Mouse (Mus musculus) liver, embryonic 14.5 days (tissue): Measurements from ENCODE around the gene Apol9a. TPM values are rescaled to one million over a fixed set of nuclear protein-coding genes. Genes with fewer than 3 reads are reported as not detected.
"Not testable (repeated sequence)": the region's sequence is repeated elsewhere in the genome, so short reads cannot be mapped to it uniquely, and the experiment has no call there.

Source experiments
- ATAC-seq: fragments of 200-750 bp; cut with Nextera tagmentation; 2 replicates; pipeline ENCODE4 v1.8.0; 2017; ENCODE audit warnings: moderate number of reproducible peaks, mild to moderate bottlenecking, moderate library complexity; ENCODE audit not compliant: insufficient read depth
- DNase-seq, 3 experiments: peaks; one replicate each; pipeline ENCODE4 v3.0.0-alpha.2; 2012 to 2013; ENCODE audit warnings: low read depth in 3 of 3, low spot score in 3 of 3
- H3K27ac ChIP-seq: fragments of 300-500 bp; sonication (generic); 2 replicates; pipeline ENCODE4 v1.5.1; 2014; ENCODE audit warnings: moderate library complexity, mild to moderate bottlenecking, control low read depth, inconsistent platforms
- H3K27me3 ChIP-seq: fragments of 300-500 bp; sonication (generic); 2 replicates; pipeline ENCODE4 v1.6.1; 2014; ENCODE audit warnings: mild to moderate bottlenecking, low read length, moderate library complexity; ENCODE audit not compliant: control insufficient read depth, insufficient read depth
- H3K36me3 ChIP-seq: fragments of 300-500 bp; sonication (generic); replicated peaks from 2 replicates; pipeline ENCODE4 v1.6.1; 2014; ENCODE audit warnings: low read depth; ENCODE audit not compliant: control insufficient read depth, insufficient read depth
- H3K4me1 ChIP-seq, 2 experiments: fragments of 200-500 bp in 1 of 2; fragments of 300-500 bp in 1 of 2; sonication (generic) in 1 of 2; replicated peaks; 2 replicates each; pipeline ENCODE4 v1.6.1; 2012 to 2014; ENCODE audit warnings: antibody characterized with exemption in 1 of 2, inconsistent platforms in 1 of 2, low read length in 1 of 2; ENCODE audit not compliant: control insufficient read depth in 2 of 2, insufficient read depth in 2 of 2
- H3K4me2 ChIP-seq: fragments of 300-500 bp; sonication (generic); 2 replicates; pipeline ENCODE4 v1.6.1; 2014; ENCODE audit warnings: low read depth, mild to moderate bottlenecking, control low read depth, moderate library complexity
- H3K4me3 ChIP-seq, 2 experiments: fragments of 200-500 bp in 1 of 2; fragments of 300-500 bp in 1 of 2; sonication (generic) in 1 of 2; 2 replicates each; pipeline ENCODE4 v1.5.1; 2012 to 2014; ENCODE audit warnings: low read depth in 2 of 2, low read length in 2 of 2, mild to moderate bottlenecking in 2 of 2, control low read depth in 1 of 2, inconsistent platforms in 1 of 2, moderate library complexity in 1 of 2; ENCODE audit not compliant: insufficient read depth in 1 of 2
- H3K9ac ChIP-seq: fragments of 300-500 bp; sonication (generic); replicated peaks from 2 replicates; pipeline ENCODE4 v1.6.1; 2014; ENCODE audit warnings: mild to moderate bottlenecking, control low read depth, moderate library complexity
- H3K9me3 ChIP-seq: fragments of 300-500 bp; sonication (generic); 2 replicates; pipeline ENCODE4 v1.6.1; 2016; ENCODE audit warnings: low read length, mixed read lengths; ENCODE audit not compliant: control insufficient read depth
- CTCF ChIP-seq: IDR thresholded peaks from 2 replicates; pipeline ENCODE4 v1.5.1; 2016; ENCODE audit warnings: antibody characterized with exemption, low read depth, control low read depth
- WGBS: fragments of 180-500 bp; shearing (Covaris S2); extraction: QIAGEN DNeasy Blood & Tissue Kit; methylation state at CpG from one replicate; pipeline ENCODE4 v1.1.7; 2014; ENCODE audit not compliant: insufficient replicate concordance; 5-methylcytosine and 5-hydroxymethylcytosine counted together
- polyA plus RNA-seq, 2 experiments: library from polyadenylated mRNA; depleted of rRNA in 1 of 2; stranded (reverse) in 1 of 2; unstranded in 1 of 2; fragments of >200 nt; fragmentation: Nextera tagmentation in 1 of 2; extraction: Ambion mirVana in 1 of 2; gene quantifications; 2 replicates each; pipeline versions ENCODE4 v1.2.1 to v1.2.3; 2012 to 2014

Gene Apol9a
- polyA plus RNA-seq (2012; rRNA removed) (not detected in 2 replicates), polyA plus RNA-seq (2014; fragmentation: Nextera tagmentation; extraction: Ambion mirVana) (not detected in 2 replicates)

DNA sequence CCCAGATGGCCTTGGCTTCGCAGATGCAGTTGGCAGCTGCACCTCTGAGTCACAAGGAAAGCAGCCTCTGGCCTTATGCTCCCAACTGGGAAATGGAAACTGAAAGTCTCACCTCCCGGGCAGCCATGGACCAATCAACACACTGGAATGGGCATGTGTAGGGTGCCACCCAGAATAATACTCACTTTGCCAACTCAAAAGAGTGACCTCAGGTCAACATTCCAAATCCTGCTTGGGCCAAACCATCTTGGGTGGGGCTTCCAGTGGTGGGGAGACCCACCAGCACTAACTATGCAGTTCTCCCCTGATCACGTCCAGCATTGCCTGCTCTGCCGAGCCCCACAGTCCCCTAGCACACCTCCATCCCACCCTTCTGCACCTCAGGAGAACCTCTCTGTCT, at the start of gene Apol9a:
Gene Apol9a (minus strand): TSS at position 101 of the 400 bp plus-strand sequence.
- H3K9ac ChIP-seq, DNase-seq, H3K4me3 ChIP-seq, H3K4me1 ChIP-seq, H3K9me3 ChIP-seq, H3K4me2 ChIP-seq, H3K27ac ChIP-seq, ATAC-seq, H3K36me3 ChIP-seq, H3K27me3 ChIP-seq: not testable (repeated sequence)
- 63% methylated on average over 1 of the region's 4 CpGs for WGBS

- not testable (repeated sequence) for H3K36me3 ChIP-seq, H3K9me3 ChIP-seq, H3K4me1 ChIP-seq, H3K27me3 ChIP-seq, ATAC-seq, DNase-seq, H3K4me2 ChIP-seq, H3K9ac ChIP-seq, H3K27ac ChIP-seq, H3K4me3 ChIP-seq
- 37% methylated on average over 10 of the region's 10 CpGs for WGBS
- TF ChIP-seq CTCF, result peak; percentile 48
Observed at GRCm38 (mm10) chr15:77449927-77450326, 39.0 kb upstream of the Apol9a start.

DNA sequence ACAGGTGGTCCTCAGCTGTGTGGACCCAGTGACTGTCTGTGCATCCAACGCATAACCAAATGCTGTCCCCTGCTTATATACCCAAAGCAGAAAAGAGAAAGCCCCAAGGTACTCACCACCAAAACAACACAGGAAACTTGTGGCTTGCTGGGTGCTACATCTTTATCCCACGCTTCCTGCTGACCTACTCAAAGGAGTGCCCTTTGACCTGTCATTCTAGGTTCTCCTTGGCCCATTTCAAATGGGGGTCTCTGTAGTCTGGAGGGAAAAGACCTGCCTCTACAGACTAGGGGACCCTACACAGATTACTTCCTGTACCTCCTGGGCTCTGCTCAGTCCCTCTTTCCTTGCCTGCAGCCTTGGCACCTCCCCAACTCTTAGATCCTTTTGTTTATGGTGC, 36.5 kb upstream of the Apol9a start, which contains the start of gene Apol7b:
Gene Apol7b (minus strand): TSS at position 101 of the 400 bp plus-strand sequence.
- not testable (repeated sequence) for DNase-seq, H3K36me3 ChIP-seq, ATAC-seq, H3K9ac ChIP-seq, H3K27ac ChIP-seq, H3K4me2 ChIP-seq, H3K27me3 ChIP-seq, H3K4me3 ChIP-seq, H3K9me3 ChIP-seq, H3K4me1 ChIP-seq
- 53% methylated on average over 2 of the region's 2 CpGs for WGBS

GRCm38 (mm10) chr15:77445668-77446067, 34.7 kb upstream of the Apol9a start:
- ATAC-seq, H3K9me3 ChIP-seq, H3K4me2 ChIP-seq, H3K4me1 ChIP-seq, H3K27ac ChIP-seq, H3K9ac ChIP-seq, H3K27me3 ChIP-seq, DNase-seq, H3K36me3 ChIP-seq, H3K4me3 ChIP-seq: not testable (repeated sequence)
- WGBS, result 83% methylated on average over 1 of the region's 1 CpGs

DNA sequence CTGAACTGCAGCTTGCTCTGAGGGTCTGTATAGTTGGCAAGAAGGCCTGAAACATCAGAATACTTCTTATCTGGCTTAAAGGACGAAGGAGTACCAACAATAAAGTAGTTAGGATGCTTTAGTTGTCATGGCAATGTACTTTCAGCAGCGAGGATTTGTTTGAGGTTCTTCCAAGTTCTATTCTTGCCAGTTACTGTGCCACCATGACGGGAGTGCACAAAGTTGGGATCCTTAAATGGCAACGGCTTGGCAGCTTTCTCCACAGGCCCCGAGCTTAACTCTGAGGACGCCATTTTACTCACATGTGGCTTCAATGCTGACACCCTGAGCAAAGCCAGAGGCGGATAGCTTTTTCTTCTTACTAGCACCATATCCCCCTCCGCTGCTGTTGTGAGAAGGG, 33.8 kb upstream of the Apol9a start:
- H3K4me3 ChIP-seq, H3K9ac ChIP-seq, ATAC-seq, DNase-seq, H3K9me3 ChIP-seq, H3K4me2 ChIP-seq, H3K4me1 ChIP-seq, H3K27ac ChIP-seq, H3K27me3 ChIP-seq, H3K36me3 ChIP-seq: not testable (repeated sequence)
- 54% methylated on average over 8 of the region's 8 CpGs for WGBS

GRCm38 (mm10) chr15:77428690-77429448, 17.9 kb upstream of the Apol9a start:
- H3K4me2 ChIP-seq, H3K4me3 ChIP-seq, H3K36me3 ChIP-seq, H3K27me3 ChIP-seq, DNase-seq, H3K9ac ChIP-seq, ATAC-seq, H3K4me1 ChIP-seq, H3K9me3 ChIP-seq, H3K27ac ChIP-seq: not testable (repeated sequence)
- WGBS, result 58% methylated on average over 8 of the region's 10 CpGs

GRCm38 (mm10) chr15:77422925-77423324, 12.0 kb upstream of the Apol9a start:
- not testable (repeated sequence) for H3K9me3 ChIP-seq, H3K4me3 ChIP-seq, H3K27me3 ChIP-seq, H3K4me1 ChIP-seq, H3K27ac ChIP-seq, H3K36me3 ChIP-seq, ATAC-seq, DNase-seq, H3K9ac ChIP-seq, H3K4me2 ChIP-seq
- WGBS, result 51% methylated on average over 3 of the region's 7 CpGs

DNA sequence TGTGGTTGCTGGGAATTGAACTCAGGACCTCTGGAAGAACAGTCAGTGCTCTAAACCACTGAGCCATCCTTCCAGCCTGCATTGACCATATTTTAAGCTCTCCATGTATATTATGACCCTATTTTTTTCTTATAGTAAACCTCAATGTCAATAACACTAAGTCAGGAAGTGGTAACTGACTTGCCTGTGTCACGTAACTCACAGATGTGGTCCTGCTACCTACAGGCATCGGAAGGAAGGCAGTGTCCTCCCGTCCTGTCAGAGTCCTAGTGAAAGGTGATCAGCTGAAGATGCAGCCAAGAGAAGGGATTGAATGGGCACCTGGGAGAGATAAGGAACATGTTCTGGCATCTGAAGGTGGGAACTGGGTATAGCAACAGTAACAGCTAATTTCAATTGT, 8.7 kb upstream of the Apol9a start:
- H3K4me1 ChIP-seq, H3K4me3 ChIP-seq, H3K36me3 ChIP-seq, H3K27ac ChIP-seq, DNase-seq, H3K4me2 ChIP-seq, H3K27me3 ChIP-seq, ATAC-seq, H3K9ac ChIP-seq, H3K9me3 ChIP-seq: not testable (repeated sequence)
- WGBS, result no CpG with 5 or more reads among the region's 3 CpGs
